Mouse (Mus musculus) pancreas, adult 10 weeks (tissue): Measurements from ENCODE around the gene Umad1. TPM values are rescaled to one million over a fixed set of nuclear protein-coding genes. Genes with fewer than 3 reads are reported as not detected.

Source experiments
- polyA plus RNA-seq: library from polyadenylated mRNA; stranded (reverse); fragments of 350-450 nt; fragmentation: Illumina TruSeq; extraction: RNeasy Lipid Tissue Mini Kit (QIAGEN cat#74804); gene quantifications from one replicate; pipeline ENCODE4 v1.2.3, GENCODE M21; 2015; ENCODE audit warnings: low read depth, low replicate concordance; ENCODE audit not compliant: insufficient read depth

Umad1 gene
- 2.3 TPM for polyA plus RNA-seq

DNA sequence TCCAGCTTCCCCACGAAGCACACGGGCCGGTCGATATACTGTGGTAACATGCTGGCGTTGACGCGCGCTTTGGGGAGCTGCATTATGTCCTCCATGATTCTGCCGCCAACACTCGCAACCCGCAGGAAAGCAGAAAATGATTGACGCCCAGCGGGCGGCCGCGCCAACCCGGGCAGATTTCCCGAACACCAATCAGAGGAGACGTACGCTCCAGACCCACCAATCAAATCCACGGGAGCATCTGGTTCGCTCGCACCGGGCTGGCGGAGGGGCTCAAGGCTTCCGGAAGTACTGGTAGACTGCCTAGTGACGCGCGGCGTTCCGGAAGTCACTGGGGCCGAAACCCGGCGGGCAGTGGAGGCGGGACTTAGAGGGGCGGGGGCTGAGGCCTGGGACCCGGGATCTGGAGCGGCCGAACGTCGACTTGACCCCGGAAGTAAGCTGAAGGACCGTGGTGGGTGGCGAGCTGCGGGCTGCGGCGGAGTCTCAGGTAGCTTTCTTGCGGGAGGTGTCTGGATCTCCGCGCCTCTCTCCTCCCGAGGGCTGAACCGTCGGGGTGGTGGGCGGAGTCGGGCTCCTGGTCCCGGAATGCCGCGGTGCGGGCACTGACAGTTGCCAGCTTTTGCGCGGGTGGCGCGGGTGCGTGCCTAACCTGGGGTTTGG, at the start of gene Umad1, which contains the start of the genes Rpa3 and Gm45062:
TSS of gene Umad1 (plus strand) at position 285 of the 663 bp plus-strand sequence.
TSS of gene Rpa3 (minus strand) at position 170 of the 663 bp plus-strand sequence.
TSS of gene Gm45062 (plus strand) at position 447 of the 663 bp plus-strand sequence.

Other genes with a start within 250 kb of the Umad1 start
- gene Col28a1, start 66.7 kb upstream of the Umad1 start, polyA plus RNA-seq, result 0.50 TPM
- gene Mios, start 50.1 kb upstream of the Umad1 start, polyA plus RNA-seq, result 3.9 TPM
- gene Rpa3, start 115 bp upstream of the Umad1 start, polyA plus RNA-seq, result 7.3 TPM
- 1.9 TPM for gene Gm45062, start 162 bp downstream of the Umad1 start, polyA plus RNA-seq